Mouse (Mus musculus): ENCODE measurements around the gene Stoml1. TPM values are rescaled to one million over a fixed set of nuclear protein-coding genes. Genes with fewer than 3 reads are reported as not detected.

Gene Stoml1
- polyA plus RNA-seq, 1 experiment = 99.1 TPM

DNA sequence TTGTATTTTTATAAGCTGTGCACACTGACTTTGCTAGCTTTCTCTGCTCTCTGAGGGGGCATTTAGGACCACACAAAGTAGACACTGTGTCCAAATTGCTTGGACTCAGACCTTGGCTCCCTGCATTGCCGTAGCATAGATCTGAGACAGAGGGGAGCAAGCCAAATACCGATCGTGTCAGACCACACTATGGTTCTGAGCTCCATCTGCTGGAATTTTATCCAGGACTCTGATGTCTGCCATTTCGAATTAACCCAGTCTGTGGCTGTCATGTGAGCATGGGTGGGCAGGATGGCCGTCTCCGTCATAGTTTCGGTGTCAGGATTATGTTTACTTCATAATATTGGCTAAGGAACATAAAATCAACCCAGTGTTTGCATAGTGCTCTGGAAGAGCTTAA is 30.5 kb downstream of the Stoml1 start:
- Histone ChIP-seq H3K27me3 (ENCODE audit: control insufficient read depth, insufficient read depth, low read length) (no peaks in the 10 kb centered on the region), H3K27ac (ENCODE audit: insufficient read depth, low read length) (no peak overlapping the region), H3K4me1 (ENCODE audit: control insufficient read depth, insufficient read depth, low read length) (peaks cover 3% of the 10 kb centered on the region; the same call in 1 of the 2 replicates), H3K4me3 (replicated peaks; ENCODE audit: insufficient read depth, low read depth, low read length) (no peak overlapping the region)
- DNase-seq = no peak
- TF ChIP-seq CTCF (IDR thresholded peaks at IDR 0.05; ENCODE audit: borderline replicate concordance, insufficient read depth, low read depth, low read length) (no peak), POLR2A (IDR thresholded peaks at IDR 0.05; ENCODE audit: borderline replicate concordance, insufficient read depth, low read length) (no peak)
- WGBS = 20% methylated on average over 7 of the region's 7 CpGs

GRCm38 (mm10) chr9:58289090-58289489 is 36.1 kb downstream of the Stoml1 start:
- H3K27ac ChIP-seq (ENCODE audit: insufficient read depth, low read length) = no peak overlapping the region
- H3K27me3 ChIP-seq (ENCODE audit: control insufficient read depth, insufficient read depth, low read length) = no peaks in the 10 kb centered on the region
- DNase-seq = no peak
- WGBS = 100% methylated on average over 1 of the region's 1 CpGs
- H3K4me1 ChIP-seq (ENCODE audit: control insufficient read depth, insufficient read depth, low read length) = no peaks in the 10 kb centered on the region
- no peak overlapping the region for H3K4me3 ChIP-seq (replicated peaks; ENCODE audit: insufficient read depth, low read depth, low read length)
- TF ChIP-seq POLR2A (IDR thresholded peaks at IDR 0.05; ENCODE audit: borderline replicate concordance, insufficient read depth, low read length) (no peak), CTCF (IDR thresholded peaks at IDR 0.05; ENCODE audit: borderline replicate concordance, insufficient read depth, low read depth, low read length) (no peak)

GRCm38 (mm10) chr9:58289901-58290300 is 36.9 kb downstream of the Stoml1 start:
- H3K4me1 ChIP-seq (ENCODE audit: control insufficient read depth, insufficient read depth, low read length) = no peaks in the 10 kb centered on the region
- no peak overlapping the region for H3K4me3 ChIP-seq (replicated peaks; ENCODE audit: insufficient read depth, low read depth, low read length)
- no peaks in the 10 kb centered on the region for H3K27me3 ChIP-seq (ENCODE audit: control insufficient read depth, insufficient read depth, low read length)
- 88% methylated on average over 2 of the region's 2 CpGs for WGBS
- H3K27ac ChIP-seq (ENCODE audit: insufficient read depth, low read length) = no peak overlapping the region
- TF ChIP-seq CTCF (IDR thresholded peaks at IDR 0.05; ENCODE audit: borderline replicate concordance, insufficient read depth, low read depth, low read length) (no peak), POLR2A (IDR thresholded peaks at IDR 0.05; ENCODE audit: borderline replicate concordance, insufficient read depth, low read length) (no peak)
- no peak for DNase-seq

DNA sequence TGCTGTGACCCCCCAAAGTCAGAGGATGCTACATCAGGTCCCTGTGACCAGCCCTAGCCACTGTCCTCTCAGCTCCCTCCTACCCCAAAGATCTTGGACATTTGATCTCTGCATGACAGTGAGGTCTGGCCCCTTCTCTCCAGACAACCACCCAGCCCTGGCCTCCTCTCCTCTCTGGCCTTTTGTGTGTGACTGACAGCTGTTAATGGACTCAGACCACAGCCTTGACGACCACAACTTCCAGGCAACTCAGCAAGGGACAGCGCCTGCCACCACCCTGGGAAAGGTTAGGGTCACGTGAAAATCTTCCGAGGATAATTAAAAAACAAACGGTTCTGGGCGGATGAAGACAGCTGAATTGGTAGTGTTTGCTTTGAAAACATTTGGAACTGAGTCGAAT is 41.6 kb downstream of the Stoml1 start:
- WGBS = 62% methylated on average over 7 of the region's 7 CpGs
- DNase-seq = no peak
- TF ChIP-seq POLR2A (IDR thresholded peaks at IDR 0.05; ENCODE audit: borderline replicate concordance, insufficient read depth, low read length) (no peak), CTCF (IDR thresholded peaks at IDR 0.05; ENCODE audit: borderline replicate concordance, insufficient read depth, low read depth, low read length) (no peak)

GRCm38 (mm10) chr9:58295345-58295744 is 42.4 kb downstream of the Stoml1 start:
- H3K27me3 ChIP-seq (ENCODE audit: control insufficient read depth, insufficient read depth, low read length) = no peaks in the 10 kb centered on the region
- H3K4me3 ChIP-seq (replicated peaks; ENCODE audit: insufficient read depth, low read depth, low read length) = no peak overlapping the region
- no peak overlapping the region for H3K27ac ChIP-seq (ENCODE audit: insufficient read depth, low read length)
- WGBS = 81% methylated on average over 3 of the region's 3 CpGs
- DNase-seq = no peak
- H3K4me1 ChIP-seq (ENCODE audit: control insufficient read depth, insufficient read depth, low read length) = no peaks in the 10 kb centered on the region
- TF ChIP-seq POLR2A (IDR thresholded peaks at IDR 0.05; ENCODE audit: borderline replicate concordance, insufficient read depth, low read length) (no peak), CTCF (IDR thresholded peaks at IDR 0.05; ENCODE audit: borderline replicate concordance, insufficient read depth, low read depth, low read length) (no peak)

More for the DNA sequence above, 41.6 kb downstream of the Stoml1 start:
- Histone ChIP-seq H3K4me1 (ENCODE audit: control insufficient read depth, insufficient read depth, low read length) (no peaks in the 10 kb centered on the region), H3K27me3 (ENCODE audit: control insufficient read depth, insufficient read depth, low read length) (no peaks in the 10 kb centered on the region), H3K27ac (ENCODE audit: insufficient read depth, low read length) (no peak overlapping the region), H3K4me3 (replicated peaks; ENCODE audit: insufficient read depth, low read depth, low read length) (no peak overlapping the region)

DNA sequence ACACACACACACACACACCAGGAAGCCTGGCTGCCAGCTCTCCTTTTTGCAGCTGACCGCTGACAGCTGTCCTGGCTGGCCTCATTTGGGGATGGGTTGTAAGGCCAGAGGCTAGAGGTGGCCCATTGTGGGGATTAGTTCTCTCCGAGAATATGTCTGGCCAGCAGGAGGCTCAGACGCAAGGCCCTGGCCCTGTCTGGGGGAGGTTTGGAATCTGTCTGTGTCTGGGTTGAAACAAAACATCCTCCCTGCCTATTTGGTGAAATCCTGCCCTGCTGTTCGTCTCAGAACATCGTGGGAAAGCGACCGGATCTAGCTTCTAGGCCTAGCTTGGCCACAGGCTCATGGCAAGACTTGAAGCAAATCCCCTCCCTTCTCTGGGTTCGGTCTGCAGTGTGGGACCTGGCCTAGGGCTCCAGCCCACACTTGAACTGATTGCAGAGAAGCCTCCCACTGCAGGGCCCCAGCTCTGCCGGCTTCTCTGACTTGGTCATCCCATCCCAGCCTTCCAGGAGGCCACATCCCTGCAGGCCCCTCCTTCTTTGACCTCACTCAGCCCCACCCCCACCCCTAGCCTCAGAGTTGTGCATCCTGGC is 42.9 kb downstream of the Stoml1 start:
- no peak for DNase-seq
- WGBS = 55% methylated on average over 9 of the region's 9 CpGs
- H3K4me3 ChIP-seq (replicated peaks; ENCODE audit: insufficient read depth, low read depth, low read length) = no peak overlapping the region
- no peak overlapping the region for H3K27ac ChIP-seq (ENCODE audit: insufficient read depth, low read length)
- TF ChIP-seq CTCF (IDR thresholded peaks at IDR 0.05; ENCODE audit: borderline replicate concordance, insufficient read depth, low read depth, low read length) = no peak
- TF ChIP-seq POLR2A (IDR thresholded peaks at IDR 0.05; ENCODE audit: borderline replicate concordance, insufficient read depth, low read length) = no peak
- H3K4me1 ChIP-seq (ENCODE audit: control insufficient read depth, insufficient read depth, low read length) = no peaks in the 10 kb centered on the region
- H3K27me3 ChIP-seq (ENCODE audit: control insufficient read depth, insufficient read depth, low read length) = no peaks in the 10 kb centered on the region

GRCm38 (mm10) chr9:58297065-58297464 is 44.1 kb downstream of the Stoml1 start:
- no peak overlapping the region for H3K27ac ChIP-seq (ENCODE audit: insufficient read depth, low read length)
- H3K4me1 ChIP-seq (ENCODE audit: control insufficient read depth, insufficient read depth, low read length) = no peaks in the 10 kb centered on the region
- no peak for DNase-seq
- WGBS = 85% methylated on average over 6 of the region's 6 CpGs
- H3K27me3 ChIP-seq (ENCODE audit: control insufficient read depth, insufficient read depth, low read length) = no peaks in the 10 kb centered on the region
- H3K4me3 ChIP-seq (replicated peaks; ENCODE audit: insufficient read depth, low read depth, low read length) = no peak overlapping the region
- TF ChIP-seq POLR2A (IDR thresholded peaks at IDR 0.05; ENCODE audit: borderline replicate concordance, insufficient read depth, low read length) (no peak), CTCF (IDR thresholded peaks at IDR 0.05; ENCODE audit: borderline replicate concordance, insufficient read depth, low read depth, low read length) (no peak)

DNA sequence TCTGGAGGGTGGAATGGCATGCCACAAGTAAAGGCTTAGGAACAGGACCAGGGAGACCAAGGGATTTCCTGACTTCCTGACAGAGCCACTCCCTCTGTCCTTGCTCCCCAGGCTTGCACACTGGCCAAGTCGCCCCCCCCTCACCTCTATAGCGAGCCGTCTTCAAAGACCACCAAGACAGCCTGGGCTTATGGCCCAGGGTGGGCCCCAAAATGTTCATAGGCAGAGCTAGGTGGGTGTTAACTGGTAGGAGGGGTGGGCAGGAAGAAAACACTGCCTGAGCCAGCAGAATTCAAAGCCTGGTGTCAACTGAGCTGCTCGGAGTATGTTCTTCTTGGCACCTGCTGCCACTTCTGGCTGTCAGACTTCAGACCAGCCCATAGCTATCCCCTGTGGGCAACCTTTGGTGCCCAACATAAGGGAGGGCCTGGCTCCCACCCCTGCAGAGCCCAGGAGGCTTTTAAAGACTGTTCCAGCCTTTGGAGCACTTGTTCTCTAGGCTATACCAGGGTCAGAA is 45.1 kb downstream of the Stoml1 start:
- H3K4me1 ChIP-seq (ENCODE audit: control insufficient read depth, insufficient read depth, low read length) = no peaks in the 10 kb centered on the region
- no peak for DNase-seq
- no peaks in the 10 kb centered on the region for H3K27me3 ChIP-seq (ENCODE audit: control insufficient read depth, insufficient read depth, low read length)
- no peak overlapping the region for H3K27ac ChIP-seq (ENCODE audit: insufficient read depth, low read length)
- TF ChIP-seq CTCF (IDR thresholded peaks at IDR 0.05; ENCODE audit: borderline replicate concordance, insufficient read depth, low read depth, low read length) (no peak), POLR2A (IDR thresholded peaks at IDR 0.05; ENCODE audit: borderline replicate concordance, insufficient read depth, low read length) (no peak)
- no peak overlapping the region for H3K4me3 ChIP-seq (replicated peaks; ENCODE audit: insufficient read depth, low read depth, low read length)
- 37% methylated on average over 4 of the region's 4 CpGs for WGBS
